Mouse (Mus musculus): ENCODE measurements around the gene Prox1.

Prox1 gene

GRCm38 (mm10) chr1:190173596-190173995, 3.1 kb upstream of the Prox1 start:
- DNase-seq (ENCODE audit: low read depth, low spot score) = peak; percentile 35

GRCm38 (mm10) chr1:190172979-190173461, 2.5 kb upstream of the Prox1 start:
- peak; percentile 45 for DNase-seq (ENCODE audit: low read depth, low spot score)

GRCm38 (mm10) chr1:190172311-190172978, 1.9 kb upstream of the Prox1 start:
- peak; percentile 30 for DNase-seq (ENCODE audit: low read depth, low spot score)

- DNase-seq (ENCODE audit: low read depth, low spot score) = peak; percentile 16
These were observed 1.2 kb upstream of the Prox1 start for GRCm38 (mm10) chr1:190171750-190172149.

- DNase-seq (ENCODE audit: low read depth, low spot score) = no peak
These were observed 827 bp upstream of the Prox1 start for GRCm38 (mm10) chr1:190171341-190171740.

GRCm38 (mm10) chr1:190170819-190171216, 304 bp upstream of the Prox1 start:
- no peak for DNase-seq (ENCODE audit: low read depth, low spot score)

- peak; percentile 72 for DNase-seq (ENCODE audit: low read depth, low spot score)
These were observed 1.5 kb downstream of the Prox1 start for GRCm38 (mm10) chr1:190168761-190169671.

- no peak for DNase-seq (ENCODE audit: low read depth, low spot score)
These were observed 2.4 kb downstream of the Prox1 start for GRCm38 (mm10) chr1:190168115-190168514.

GRCm38 (mm10) chr1:190167609-190168008, 2.9 kb downstream of the Prox1 start:
- no peak for DNase-seq (ENCODE audit: low read depth, low spot score)

GRCm38 (mm10) chr1:190165511-190165910, 5.0 kb downstream of the Prox1 start:
- DNase-seq (ENCODE audit: low read depth, low spot score) = no peak

- DNase-seq (ENCODE audit: low read depth, low spot score) = no peak
These were observed 7.0 kb downstream of the Prox1 start for GRCm38 (mm10) chr1:190163471-190163870.

- no peak for DNase-seq (ENCODE audit: low read depth, low spot score)
These were observed 8.6 kb downstream of the Prox1 start for GRCm38 (mm10) chr1:190161708-190162465.

GRCm38 (mm10) chr1:190161288-190161687, 9.2 kb downstream of the Prox1 start:
- DNase-seq (ENCODE audit: low read depth, low spot score) = peak; percentile 14

- no peak for DNase-seq (ENCODE audit: low read depth, low spot score)
These were observed 11.1 kb downstream of the Prox1 start for GRCm38 (mm10) chr1:190159457-190159856.

GRCm38 (mm10) chr1:190155751-190156150, 14.8 kb downstream of the Prox1 start:
- no peak for DNase-seq (ENCODE audit: low read depth, low spot score)

- DNase-seq (ENCODE audit: low read depth, low spot score) = no peak
These were observed 15.5 kb downstream of the Prox1 start for GRCm38 (mm10) chr1:190155021-190155420.

- DNase-seq (ENCODE audit: low read depth, low spot score) = no peak
These were observed 16.2 kb downstream of the Prox1 start for GRCm38 (mm10) chr1:190154292-190154691.

GRCm38 (mm10) chr1:190152603-190153002, 17.9 kb downstream of the Prox1 start:
- DNase-seq (ENCODE audit: low read depth, low spot score) = no peak

- no peak for DNase-seq (ENCODE audit: low read depth, low spot score)
These were observed 21.2 kb downstream of the Prox1 start for GRCm38 (mm10) chr1:190149233-190149741.

- DNase-seq (ENCODE audit: low read depth, low spot score) = no peak
These were observed 21.8 kb downstream of the Prox1 start for GRCm38 (mm10) chr1:190148661-190149232.

- DNase-seq (ENCODE audit: low read depth, low spot score) = no peak
These were observed 22.7 kb downstream of the Prox1 start for GRCm38 (mm10) chr1:190147816-190148215.

Data from R1 (cell line).